Mouse (Mus musculus): ENCODE measurements around the gene Cd320.
"Not testable (repeated sequence)": the region's sequence is repeated elsewhere in the genome, so short reads cannot be mapped to it uniquely, and the experiment has no call there.

Cd320 gene

DNA sequence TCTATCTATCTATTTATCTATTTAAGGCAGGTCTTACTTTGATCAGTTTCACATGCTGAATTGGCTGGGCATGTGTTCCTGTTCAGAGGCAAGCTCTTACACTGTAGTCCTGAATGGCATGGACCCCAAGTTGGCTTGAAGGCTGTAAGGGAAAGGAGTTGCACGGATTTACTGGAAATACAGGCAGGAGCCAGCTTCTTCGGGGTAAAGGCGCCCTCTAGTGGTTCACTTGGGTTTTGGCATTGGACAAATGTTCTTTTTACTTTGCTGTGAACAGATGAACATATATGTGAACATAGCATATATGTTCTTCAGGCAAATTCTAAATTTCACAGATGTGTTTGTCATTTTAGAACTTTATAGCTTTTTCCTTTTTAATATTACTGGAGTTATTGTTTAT lies 16.0 kb upstream of the Cd320 start:
- peak; percentile 46 to 52 for DNase-seq

DNA sequence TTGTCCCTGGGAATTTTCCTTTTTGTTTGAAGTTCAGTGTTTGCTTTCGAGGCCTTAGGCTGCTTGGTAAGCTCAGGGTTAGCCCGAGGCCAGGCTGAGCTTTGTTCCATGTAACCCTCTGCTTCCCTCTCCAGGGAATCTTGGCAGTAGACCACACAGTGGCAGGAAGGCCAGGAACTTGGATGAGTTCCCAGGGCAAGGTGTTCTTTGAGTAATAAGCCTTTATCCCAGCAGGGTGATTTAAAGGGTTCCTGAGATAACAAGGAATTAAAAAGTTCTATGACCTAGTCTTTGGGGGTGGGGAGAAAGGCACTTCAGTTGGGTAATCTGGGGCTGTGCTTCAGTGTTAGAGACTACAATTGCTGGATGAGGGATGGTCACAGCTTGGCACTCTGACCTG lies 14.0 kb upstream of the Cd320 start:
- no peak for DNase-seq

- no peak for DNase-seq
Measured at GRCm38 (mm10) chr17:33829561-33829960, 13.3 kb upstream of the Cd320 start.

- DNase-seq, result no peak
Measured at GRCm38 (mm10) chr17:33844196-33844595, 1.3 kb downstream of the Cd320 start.

GRCm38 (mm10) chr17:33848139-33848538 lies 5.2 kb downstream of the Cd320 start:
- DNase-seq, result no peak

- no peak for DNase-seq
Measured at GRCm38 (mm10) chr17:33851331-33851730, 8.4 kb downstream of the Cd320 start.

- no peak for DNase-seq
Measured at GRCm38 (mm10) chr17:33857816-33858215, 14.9 kb downstream of the Cd320 start.

- DNase-seq, result peak; percentile 63 to 69
Measured at GRCm38 (mm10) chr17:33865330-33866030, 22.6 kb downstream of the Cd320 start.

- not testable (repeated sequence) for DNase-seq
Measured at GRCm38 (mm10) chr17:33873537-33873936, 30.6 kb downstream of the Cd320 start, which contains the start of gene Gm7029. Gene Gm7029 (plus strand): TSS chr17:33873837.

DNA sequence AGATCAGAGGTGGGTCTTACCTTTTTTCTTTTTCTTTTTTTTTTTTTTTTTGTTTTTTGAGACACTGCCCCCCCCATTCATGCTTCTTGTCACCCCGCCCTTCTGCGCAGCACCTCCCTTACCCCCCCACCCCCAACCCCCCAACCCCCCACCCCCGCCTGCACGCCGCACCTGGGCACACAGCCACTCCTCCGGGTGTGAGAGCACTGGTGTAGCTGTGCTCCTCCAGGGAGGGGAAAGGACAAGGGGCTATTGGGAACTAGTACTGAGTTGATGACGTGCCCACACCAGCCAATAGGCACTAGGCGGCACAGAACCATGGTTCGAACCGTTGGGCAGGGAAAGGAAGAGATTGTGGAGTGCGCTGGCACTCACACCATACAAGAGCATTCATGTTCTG lies 31.5 kb downstream of the Cd320 start:
- peak in 1 of 2 experiments; percentile 39 for DNase-seq

DNA sequence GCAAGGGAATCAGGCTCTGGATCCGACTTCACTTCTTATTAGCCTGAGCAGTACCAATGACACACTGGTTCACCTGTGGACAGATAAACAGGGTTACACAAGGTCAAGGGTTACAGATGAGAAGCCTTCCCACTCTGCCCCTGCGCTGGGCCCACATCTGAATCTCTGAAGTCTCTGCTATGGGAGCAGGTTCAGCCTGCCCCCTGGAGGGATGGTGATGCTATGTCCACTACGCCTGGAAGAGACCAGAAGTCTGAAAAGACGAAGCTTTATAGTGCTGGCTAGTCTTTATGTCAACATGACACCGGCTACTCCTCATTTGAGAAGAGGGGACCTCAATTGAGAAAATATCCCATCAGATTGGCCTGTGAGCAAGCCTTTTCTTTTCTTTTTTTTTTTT lies 32.9 kb downstream of the Cd320 start:
- DNase-seq, result peak in 1 of 2 experiments; percentile 27

GRCm38 (mm10) chr17:33884320-33884719 lies 41.4 kb downstream of the Cd320 start:
- DNase-seq, result not testable (repeated sequence)

GRCm38 (mm10) chr17:33887802-33888201 lies 44.9 kb downstream of the Cd320 start:
- DNase-seq, result not testable (repeated sequence)

DNA sequence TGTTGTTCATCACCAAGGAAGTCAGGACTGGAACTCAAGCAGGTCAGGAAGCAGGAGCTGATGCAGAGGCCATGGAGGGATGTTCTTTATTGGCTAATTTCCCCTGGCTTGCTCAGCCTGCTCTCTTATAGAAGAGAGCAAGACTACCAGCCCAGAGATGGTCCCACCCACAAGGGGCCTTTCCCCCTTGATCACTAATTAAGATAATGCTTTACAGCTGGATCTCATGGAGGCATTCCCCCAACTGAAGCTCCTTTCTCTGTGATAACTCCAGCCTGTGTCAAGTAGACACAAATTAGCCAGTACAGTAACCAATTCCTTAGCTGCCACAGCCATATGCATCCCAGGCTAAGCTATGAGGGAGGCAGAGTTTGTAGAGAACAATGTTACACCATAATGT lies 45.3 kb downstream of the Cd320 start:
- DNase-seq, result not testable (repeated sequence)

GRCm38 (mm10) chr17:33889941-33890532 lies 47.1 kb downstream of the Cd320 start:
- DNase-seq, result not testable (repeated sequence)

GRCm38 (mm10) chr17:33890533-33891059 lies 47.7 kb downstream of the Cd320 start, which contains the start of gene Kifc1:
Gene Kifc1 (minus strand): TSS chr17:33890661.
- DNase-seq, result peak; percentile 99 to 100

DNA sequence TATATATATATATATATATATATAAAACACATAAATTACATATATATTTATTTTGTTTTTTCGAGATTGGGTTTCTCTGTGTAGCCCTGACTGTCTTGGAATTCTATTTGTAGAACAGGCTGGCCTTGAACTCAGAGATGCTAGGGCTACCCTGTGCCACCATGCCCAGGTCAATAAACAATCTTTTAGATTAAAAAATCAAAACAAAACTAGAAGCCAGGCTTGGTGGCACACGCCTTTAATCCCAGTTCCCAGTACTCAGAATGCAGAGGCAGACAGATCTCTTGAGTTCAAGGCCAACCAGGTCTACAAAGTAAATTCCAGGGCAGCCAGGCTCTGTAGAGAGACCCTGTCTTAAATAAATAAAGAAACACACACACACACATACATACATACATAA lies 48.5 kb downstream of the Cd320 start:
- DNase-seq, result no peak

DNA sequence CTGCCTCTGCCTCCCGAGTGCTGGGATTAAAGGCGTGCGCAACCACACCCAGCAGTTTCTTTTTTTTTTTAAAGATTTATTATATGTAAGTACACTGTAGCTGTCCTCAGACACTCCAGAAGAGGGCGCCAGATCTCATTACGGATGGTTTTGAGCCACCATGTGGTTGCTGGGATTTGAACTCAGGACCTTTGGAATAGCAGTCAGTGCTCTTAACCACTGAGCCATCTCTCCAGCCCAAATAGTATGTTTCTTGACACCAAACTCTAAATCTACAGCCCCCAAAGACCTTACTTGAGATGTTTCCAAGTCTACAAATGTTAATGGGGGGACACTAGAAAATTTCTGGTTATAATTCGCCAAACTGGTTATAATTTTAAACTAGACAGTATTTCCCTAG lies 49.0 kb downstream of the Cd320 start:
- DNase-seq, result not testable (repeated sequence)

DNA sequence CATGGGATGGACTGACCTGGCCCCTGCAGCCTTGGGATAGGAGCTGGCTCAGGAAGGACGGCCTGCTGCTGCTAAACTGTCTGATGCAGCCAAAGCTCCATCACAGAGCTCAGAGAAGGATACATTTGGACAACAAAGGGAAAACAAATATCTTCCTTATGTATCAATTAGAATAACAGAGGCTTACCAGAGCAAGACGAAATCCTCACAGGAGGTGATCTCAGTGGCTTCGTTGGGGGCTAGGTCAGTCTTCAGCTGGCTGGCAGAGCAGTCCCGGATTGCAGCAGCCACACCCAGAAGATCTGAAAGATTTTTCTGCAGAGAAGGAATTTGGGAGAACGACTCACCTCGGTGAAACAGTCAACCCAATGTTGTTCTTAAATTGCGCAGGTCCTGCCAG lies 49.5 kb downstream of the Cd320 start:
- DNase-seq, result no peak

GRCm38 (mm10) chr17:33893011-33893410 lies 50.1 kb downstream of the Cd320 start:
- not testable (repeated sequence) for DNase-seq

GRCm38 (mm10) chr17:33897114-33897794 lies 54.4 kb downstream of the Cd320 start:
- DNase-seq, result no peak

- not testable (repeated sequence) for DNase-seq
Measured at GRCm38 (mm10) chr17:33898193-33898592, 55.3 kb downstream of the Cd320 start.
